Mouse (Mus musculus) lung, adult 2 months (tissue): ENCODE data around the gene Lkaaear1. TPM values are rescaled to one million over a fixed set of nuclear protein-coding genes. Genes with fewer than 3 reads are reported as not detected.
A peak's percentile ranks its signal among the peaks of the same experiment; 100 is the strongest.

Experiments
- DNase-seq: peaks from one replicate; pipeline ENCODE4 v3.0.0; 2022
- H3K4me1 ChIP-seq: fragments of 200-500 bp; 2 replicates; pipeline ENCODE4 v1.6.1; 2011; ENCODE audit warnings: low read length; ENCODE audit not compliant: control insufficient read depth, insufficient read depth
- H3K4me3 ChIP-seq: fragments of 200-500 bp; replicated peaks from 2 replicates; pipeline ENCODE3; 2011; ENCODE audit warnings: low read depth, mild to moderate bottlenecking, control low read depth, low read length; ENCODE audit errors: extremely low read depth
- CTCF ChIP-seq: fragments of 200-500 bp; IDR thresholded peaks from 2 replicates; pipeline ENCODE4 v1.5.1; 2011; ENCODE audit warnings: mild to moderate bottlenecking, low read length, control low read depth; ENCODE audit not compliant: insufficient read depth
- POLR2A ChIP-seq: fragments of 200-500 bp; IDR thresholded peaks from 2 replicates; pipeline ENCODE4 v1.6.1; 2011; ENCODE audit warnings: low read depth, mild to moderate bottlenecking, control low read depth, low read length, borderline replicate concordance; ENCODE audit errors: extremely low read depth
- WGBS: fragments of 180-500 bp; shearing (Covaris S2); methylation state at CpG from one replicate; pipeline ENCODE4 v1.1.7; 2018; 5-methylcytosine and 5-hydroxymethylcytosine counted together
- polyA plus RNA-seq: library from polyadenylated mRNA; depleted of rRNA; stranded (reverse); fragments of >200 nt; gene quantifications from 2 replicates; pipeline ENCODE4 v1.2.3, GENCODE M21; 2012; rRNA removed

Lkaaear1 gene
- not detected in 2 replicates for polyA plus RNA-seq

DNA sequence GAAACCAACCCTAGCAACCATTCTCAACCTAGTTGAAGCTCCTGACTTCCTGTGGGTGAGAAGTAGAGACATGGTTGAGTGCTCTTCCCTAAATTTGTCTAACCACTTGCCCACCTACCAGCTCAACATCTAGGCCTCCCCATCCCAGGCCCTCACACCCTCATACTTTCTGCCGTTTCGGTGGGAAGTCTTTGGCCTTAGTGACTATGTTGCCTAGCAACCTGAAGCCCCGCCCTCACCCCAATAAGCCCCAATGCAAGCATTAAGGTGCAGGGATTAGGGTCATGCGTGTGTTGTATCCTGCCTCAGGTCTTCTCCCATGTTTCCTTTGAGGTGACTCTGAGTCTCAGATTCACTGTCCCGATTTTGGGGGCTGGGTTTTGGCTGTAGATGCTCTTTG is at the start of gene Lkaaear1:
Lkaaear1 (minus strand) TSS at position 202 of the 400 bp plus-strand sequence.
- Histone ChIP-seq H3K4me1 (no peaks in the 10 kb centered on the region), H3K4me3 (no peak within 1 kb of the TSS)
- no peak for DNase-seq
- 44% methylated on average over 5 of the region's 5 CpGs for WGBS
- TF ChIP-seq CTCF (no peak), POLR2A (no peak)

DNA sequence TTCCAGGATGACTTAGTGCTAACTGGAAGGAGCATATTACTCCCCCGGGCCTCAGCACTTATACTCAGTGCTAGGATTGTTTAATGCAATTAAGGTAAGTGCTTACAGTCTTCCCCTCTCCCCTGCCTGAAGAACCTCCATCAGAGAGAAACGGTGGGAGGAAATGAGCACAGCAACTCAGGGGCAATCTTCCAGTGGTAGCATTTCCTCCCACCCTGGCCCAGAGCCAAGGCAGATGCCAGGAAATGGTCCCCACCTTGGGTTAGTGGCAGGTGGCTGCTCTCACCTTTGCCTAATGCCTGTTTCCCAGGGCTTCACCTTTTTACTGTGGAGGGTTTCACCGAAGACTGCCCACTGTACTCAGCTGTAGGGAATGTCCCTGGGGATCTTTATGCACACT is 31.8 kb upstream of the Lkaaear1 start:
- no peak overlapping the region for H3K4me3 ChIP-seq
- 41% methylated on average over 3 of the region's 3 CpGs for WGBS
- TF ChIP-seq CTCF (no peak), POLR2A (no peak)
- no peak for DNase-seq
- H3K4me1 ChIP-seq: no peaks in the 10 kb centered on the region

GRCm38 (mm10) chr2:181727659-181728262 is 29.5 kb upstream of the Lkaaear1 start:
- WGBS: 46% methylated on average over 9 of the region's 9 CpGs
- no peak for DNase-seq
- no peak for TF ChIP-seq CTCF
- no peak for TF ChIP-seq POLR2A
- Histone ChIP-seq H3K4me3 (no peak overlapping the region), H3K4me1 (no peaks in the 10 kb centered on the region)

DNA sequence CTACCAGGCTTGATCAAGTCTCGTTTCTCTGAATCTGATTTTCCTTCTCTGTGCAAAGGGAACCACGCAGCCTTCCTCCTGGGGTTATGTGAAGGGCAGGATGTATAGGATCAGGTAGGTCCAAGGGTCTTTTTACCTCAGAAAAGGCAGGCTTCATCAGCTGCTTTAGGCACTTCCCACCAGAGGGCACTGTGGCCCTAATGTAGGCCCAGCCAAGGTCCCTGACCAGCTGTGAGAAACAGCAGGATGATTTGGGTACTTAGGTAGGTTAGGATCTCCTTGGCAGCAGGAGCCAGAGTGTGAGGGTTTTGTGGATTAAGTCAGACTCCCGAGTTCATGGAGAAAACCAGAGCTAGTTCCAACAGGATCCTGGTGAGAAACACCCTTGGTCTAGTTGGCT is 24.0 kb upstream of the Lkaaear1 start:
- 14% methylated on average over 3 of the region's 3 CpGs for WGBS
- H3K4me3 ChIP-seq: no peak overlapping the region
- no peaks in the 10 kb centered on the region for H3K4me1 ChIP-seq
- TF ChIP-seq CTCF (peak; percentile 56; the same call in 1 of the 2 replicates), POLR2A (no peak)
- peak; percentile 18 for DNase-seq

- Histone ChIP-seq H3K4me1 (no peaks in the 10 kb centered on the region), H3K4me3 (no peak overlapping the region)
- TF ChIP-seq CTCF (no peak), POLR2A (no peak)
- no peak for DNase-seq
Measured at GRCm38 (mm10) chr2:181721200-181721599, 23.0 kb upstream of the Lkaaear1 start.

- H3K4me1 ChIP-seq: no peaks in the 10 kb centered on the region
- DNase-seq: no peak
- 32% methylated on average over 3 of the region's 3 CpGs for WGBS
Measured at GRCm38 (mm10) chr2:181720061-181720460, 21.8 kb upstream of the Lkaaear1 start.

DNA sequence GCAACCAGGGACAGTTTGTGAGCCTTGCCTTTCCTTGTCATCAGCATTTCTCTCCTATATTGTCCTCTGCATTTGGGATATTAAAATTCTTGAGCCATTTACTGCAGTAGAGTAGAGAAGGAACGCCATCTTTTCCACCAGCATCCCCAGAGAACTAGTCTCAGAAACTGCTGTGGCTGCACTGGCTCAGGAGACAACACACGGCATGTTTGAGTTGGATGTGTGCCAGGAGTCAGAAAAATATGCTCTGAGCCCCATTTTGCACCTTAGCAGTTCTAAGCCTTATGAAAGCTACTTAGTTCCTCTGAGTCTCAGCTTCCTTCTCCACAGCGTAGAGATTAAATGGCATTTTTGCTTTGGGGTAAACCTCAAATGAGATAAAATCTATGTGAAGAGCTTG is 18.7 kb upstream of the Lkaaear1 start:
- no peak for TF ChIP-seq POLR2A
- no peak for TF ChIP-seq CTCF
- WGBS: 36% methylated on average over 3 of the region's 3 CpGs
- H3K4me3 ChIP-seq: no peak overlapping the region
- DNase-seq: no peak
- no peaks in the 10 kb centered on the region for H3K4me1 ChIP-seq

More at GRCm38 (mm10) chr2:181720061-181720460, 21.8 kb upstream of the Lkaaear1 start:
- TF ChIP-seq POLR2A (no peak), CTCF (no peak)
- H3K4me3 ChIP-seq: no peak overlapping the region

DNA sequence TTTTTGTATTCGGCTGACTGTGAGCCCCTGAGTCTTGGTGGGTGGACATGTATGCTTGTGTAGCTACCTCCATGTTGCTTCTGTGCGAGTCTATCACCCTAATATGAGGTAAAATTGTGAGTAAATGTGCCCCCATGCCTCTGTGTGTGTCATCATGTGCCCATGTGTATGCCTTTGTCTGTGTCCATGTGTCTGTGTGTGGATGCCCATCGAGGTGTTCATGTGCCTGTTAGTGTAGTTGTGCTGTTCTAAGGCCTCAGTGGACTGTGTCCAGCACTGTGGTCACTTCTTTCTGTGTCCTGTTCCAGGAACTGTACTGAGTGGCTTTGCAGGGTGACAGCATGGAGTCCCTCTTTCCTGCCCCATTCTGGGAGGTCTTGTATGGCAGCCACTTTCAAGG is 17.1 kb upstream of the Lkaaear1 start:
- H3K4me3 ChIP-seq: no peak overlapping the region
- 75% methylated on average over 3 of the region's 3 CpGs for WGBS
- no peak for TF ChIP-seq CTCF
- no peak for TF ChIP-seq POLR2A
- H3K4me1 ChIP-seq: no peaks in the 10 kb centered on the region
- no peak for DNase-seq

DNA sequence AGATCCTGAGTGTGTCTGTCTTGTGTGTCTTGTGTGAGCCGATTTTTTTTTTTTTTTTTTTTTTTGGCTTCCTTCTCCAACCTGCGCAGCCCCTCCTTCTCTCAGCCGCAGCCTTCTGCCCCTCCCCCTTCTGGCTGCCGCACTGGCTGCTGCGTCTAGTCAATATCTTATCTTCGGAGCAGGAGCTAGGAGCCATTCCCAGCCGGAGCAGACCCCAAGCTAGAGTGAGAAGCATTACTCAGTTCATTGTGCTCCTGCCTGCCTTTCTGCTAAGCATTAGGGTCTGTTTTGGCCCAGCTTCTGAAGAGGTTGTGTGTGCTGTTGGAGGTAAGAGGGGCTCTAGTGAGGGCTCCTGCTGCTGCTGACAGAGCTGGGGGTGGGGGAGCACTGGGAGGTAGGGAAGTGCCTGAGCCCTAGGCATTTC is 16.7 kb upstream of the Lkaaear1 start, which contains the start of gene Oprl1:
Oprl1 (plus strand) TSS at position 114 of the 424 bp plus-strand sequence.
- H3K4me3 ChIP-seq: no peak within 1 kb of the TSS
- DNase-seq: no peak
- TF ChIP-seq POLR2A (no peak), CTCF (no peak)
- 2% methylated on average over 7 of the region's 7 CpGs for WGBS
- H3K4me1 ChIP-seq: no peaks in the 10 kb centered on the region

DNA sequence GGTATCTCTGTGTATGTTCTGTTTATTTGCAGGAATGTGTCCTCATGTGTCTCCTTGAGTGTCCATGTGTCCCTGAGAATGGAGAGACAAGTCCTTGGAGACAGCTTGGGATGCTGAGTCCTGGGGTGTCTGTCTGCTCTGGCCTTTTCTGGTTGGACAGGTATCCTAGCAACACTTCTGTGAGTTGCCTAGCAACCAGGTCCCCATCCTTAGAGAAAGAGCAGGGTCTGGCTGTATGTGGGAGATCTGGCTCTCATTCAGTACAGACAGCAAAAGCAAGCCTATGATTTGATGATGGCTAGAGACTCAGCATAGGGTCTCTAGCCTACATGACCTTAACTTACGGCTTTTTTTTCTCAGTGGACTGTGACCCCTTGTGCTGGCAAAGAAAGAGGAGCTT is 15.5 kb upstream of the Lkaaear1 start:
- WGBS: 73% methylated on average over 1 of the region's 1 CpGs
- no peak for TF ChIP-seq CTCF
- TF ChIP-seq POLR2A: no peak

GRCm38 (mm10) chr2:181706668-181707067 is 8.4 kb upstream of the Lkaaear1 start:
- DNase-seq: no peak
- 37% methylated on average over 4 of the region's 4 CpGs for WGBS
- no peak overlapping the region for H3K4me3 ChIP-seq
- no peaks in the 10 kb centered on the region for H3K4me1 ChIP-seq
- TF ChIP-seq CTCF (no peak), POLR2A (no peak)

More for the DNA sequence above, 15.5 kb upstream of the Lkaaear1 start:
- Histone ChIP-seq H3K4me1 (no peaks in the 10 kb centered on the region), H3K4me3 (no peak overlapping the region)
- DNase-seq: no peak
